Mouse (Mus musculus) right cerebral cortex, postnatal 14 days (tissue): ENCODE data around the gene Iqgap2.

Source experiments
- DNase-seq: peaks from one replicate; pipeline ENCODE4 v3.0.0; 2022

Gene Iqgap2

DNA sequence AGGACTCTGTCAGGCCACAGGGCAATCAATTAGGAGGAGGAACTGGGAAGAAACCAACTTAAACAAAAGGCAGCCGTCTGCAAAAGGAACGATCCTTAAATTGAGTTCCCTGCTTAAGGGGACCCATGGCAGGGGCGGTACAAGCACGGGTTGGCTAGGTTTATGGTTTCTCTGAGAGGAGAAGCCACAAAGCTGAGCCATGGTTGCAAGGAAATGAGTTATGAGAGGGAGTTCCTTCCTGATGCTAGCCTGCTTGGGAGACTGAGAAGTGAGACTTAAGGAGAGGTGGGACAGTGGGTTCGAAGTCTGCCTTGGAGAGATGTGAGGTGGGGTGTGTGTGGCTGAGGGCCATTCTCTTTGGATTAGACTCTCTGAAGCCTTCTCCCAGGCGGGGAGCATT lies 193.8 kb downstream of the Iqgap2 start:
- no peak for DNase-seq

DNA sequence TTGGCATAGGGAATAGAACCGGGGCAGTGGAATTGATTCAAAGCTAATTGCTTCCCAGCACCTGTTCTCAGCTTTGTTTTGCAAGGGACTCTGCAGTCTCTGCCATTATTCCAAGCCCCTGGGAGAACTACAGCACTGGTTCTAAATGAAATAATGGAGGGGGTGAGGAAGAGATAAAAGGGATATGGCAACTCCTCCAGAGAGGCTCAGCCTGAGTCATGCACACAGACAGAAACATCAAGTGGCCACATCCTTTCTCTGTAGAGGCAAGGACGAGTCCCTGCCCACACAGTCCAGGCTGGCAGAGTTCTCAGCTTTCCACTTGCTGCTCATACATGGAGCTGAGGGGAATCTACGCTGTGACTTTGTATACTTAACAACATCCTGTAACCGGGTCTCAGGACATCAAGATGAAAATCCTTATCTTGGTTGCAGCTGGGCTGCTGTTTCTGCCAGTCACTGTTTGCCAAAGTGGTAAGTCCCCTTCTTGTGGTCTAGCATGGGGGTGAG lies 195.0 kb downstream of the Iqgap2 start, which contains the start of gene F2rl2:
TSS of gene F2rl2 (plus strand) at position 200 of the 510 bp plus-strand sequence.
- DNase-seq = no peak

DNA sequence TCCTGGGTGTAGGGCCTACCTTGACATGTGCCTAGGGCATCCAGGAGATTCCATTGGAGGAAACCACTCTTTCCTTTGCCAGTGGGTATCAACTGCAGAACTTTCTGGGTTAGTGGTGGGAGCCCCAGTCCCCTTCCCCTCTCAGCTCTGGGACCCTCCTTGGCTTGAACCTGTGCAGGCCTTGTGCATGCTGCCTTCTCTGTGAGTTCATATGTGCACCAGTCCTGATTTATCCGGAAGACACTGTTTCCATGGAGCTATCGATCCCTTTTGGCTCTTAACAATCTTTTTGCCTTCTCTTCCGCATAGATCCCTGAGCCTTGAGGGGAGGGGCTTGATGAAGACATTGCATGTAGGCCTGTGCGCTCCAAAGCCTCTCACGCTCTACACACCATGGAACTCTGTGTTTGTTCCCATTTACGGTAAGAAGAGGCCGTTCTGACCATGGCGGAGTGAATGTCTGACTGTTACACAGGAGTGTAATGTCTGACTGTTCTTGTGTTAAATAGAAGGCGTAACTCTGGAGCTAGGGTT lies 195.5 kb downstream of the Iqgap2 start:
- no peak for DNase-seq

DNA sequence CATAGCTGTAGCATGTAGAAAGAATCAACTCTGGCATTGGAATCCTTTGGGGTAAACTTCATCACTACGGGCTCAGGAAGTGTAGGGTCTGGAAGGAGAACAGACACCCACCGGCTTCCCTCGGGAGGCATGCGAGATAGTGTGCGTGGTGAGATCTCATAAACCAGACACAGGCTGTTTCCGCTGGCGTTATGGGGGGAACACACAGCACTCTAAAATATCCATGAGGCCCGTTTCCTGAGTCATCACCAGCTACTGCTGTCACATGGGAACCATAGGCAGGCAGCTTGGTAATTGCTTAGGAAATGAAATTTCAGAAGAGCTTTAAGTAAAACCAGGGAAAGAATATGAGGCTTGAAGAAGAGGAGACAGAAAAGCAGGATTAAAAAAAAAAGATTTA lies 199.5 kb downstream of the Iqgap2 start:
- peak; percentile 13 for DNase-seq

DNA sequence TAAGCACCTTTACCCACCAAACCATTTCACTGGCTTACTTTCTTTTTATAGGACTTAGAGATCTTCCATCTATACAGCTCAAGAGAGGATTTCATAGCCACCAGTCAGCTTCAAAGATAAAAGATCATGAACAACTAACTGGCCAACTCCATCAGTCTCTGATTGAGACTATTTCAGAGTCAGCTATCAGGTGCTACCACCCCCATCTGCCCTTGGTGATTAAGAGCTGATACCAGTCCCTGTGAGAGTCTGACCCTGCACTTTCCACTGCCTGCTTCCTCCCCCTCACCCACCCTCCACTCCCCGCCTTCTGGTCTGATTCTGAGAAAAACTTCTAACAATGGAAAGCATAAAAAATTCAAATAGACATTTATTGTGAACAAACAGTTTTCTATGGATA lies 203.1 kb downstream of the Iqgap2 start:
- DNase-seq = no peak

DNA sequence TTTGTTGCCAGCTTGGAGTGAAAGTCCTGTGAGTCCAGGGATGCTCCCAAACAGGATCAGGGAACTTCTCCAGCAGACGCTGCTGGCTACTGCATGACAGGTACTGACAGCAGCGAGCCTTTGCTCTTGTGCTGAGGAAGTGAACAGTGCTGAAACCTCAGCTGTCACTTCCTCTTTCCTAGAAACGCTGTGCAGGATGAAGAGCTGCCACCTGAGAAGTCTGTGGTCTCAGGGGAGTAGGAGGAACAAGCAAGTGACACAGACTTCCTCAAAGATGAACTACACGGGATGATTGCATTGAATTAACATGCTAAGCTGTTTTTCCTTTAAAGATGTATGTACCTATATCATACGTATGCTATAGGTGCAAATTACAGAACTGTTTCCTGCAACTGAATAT lies 206.0 kb downstream of the Iqgap2 start:
- DNase-seq = no peak

DNA sequence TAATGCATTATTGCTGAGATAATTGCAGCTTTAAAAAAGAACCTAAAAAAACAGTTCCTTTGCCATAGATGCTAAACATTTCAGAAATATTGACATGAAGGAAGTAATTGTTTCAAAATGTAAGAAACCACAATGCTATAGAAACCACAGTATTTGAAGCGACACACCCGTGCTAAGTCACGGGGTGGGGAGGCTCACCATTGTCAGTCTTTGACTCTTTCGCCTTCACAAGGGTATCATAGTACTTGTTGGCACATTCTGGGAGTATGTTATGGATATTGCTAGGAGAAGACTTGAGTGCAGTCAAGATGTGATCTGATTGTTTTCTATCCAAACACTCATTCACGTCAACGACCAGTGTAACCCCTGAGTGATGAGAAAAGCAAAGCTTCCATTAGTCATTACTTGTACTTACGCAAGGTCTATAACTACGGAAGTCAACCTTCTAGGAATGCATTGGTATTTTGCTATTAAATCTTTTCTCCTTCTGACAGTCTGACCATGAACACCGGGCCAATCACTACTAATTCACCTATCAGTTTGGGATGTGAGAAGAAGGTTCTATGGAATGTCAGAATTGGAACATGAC lies 207.0 kb downstream of the Iqgap2 start:
- DNase-seq = no peak

DNA sequence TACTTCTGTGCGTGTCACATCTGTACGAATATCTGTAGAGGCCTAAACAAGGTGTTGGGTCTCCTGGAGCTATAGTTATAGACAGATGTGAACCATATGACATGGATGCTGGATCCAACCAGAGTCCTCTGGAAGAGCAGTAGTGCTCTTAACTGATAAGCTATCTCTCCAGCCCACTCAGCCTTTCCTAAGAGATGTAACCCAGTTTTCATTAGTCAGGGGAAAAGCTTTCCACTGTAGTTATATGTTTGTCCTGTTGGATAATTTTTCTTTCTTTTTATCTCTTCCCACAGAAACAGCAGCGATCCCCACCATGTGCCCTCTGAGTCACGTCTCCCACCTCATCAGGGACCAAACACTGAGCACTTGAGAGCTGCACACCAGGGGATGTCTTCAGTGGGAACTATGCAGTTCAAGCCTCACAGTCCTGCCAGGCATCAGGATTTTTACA lies 212.2 kb downstream of the Iqgap2 start:
- DNase-seq = no peak

DNA sequence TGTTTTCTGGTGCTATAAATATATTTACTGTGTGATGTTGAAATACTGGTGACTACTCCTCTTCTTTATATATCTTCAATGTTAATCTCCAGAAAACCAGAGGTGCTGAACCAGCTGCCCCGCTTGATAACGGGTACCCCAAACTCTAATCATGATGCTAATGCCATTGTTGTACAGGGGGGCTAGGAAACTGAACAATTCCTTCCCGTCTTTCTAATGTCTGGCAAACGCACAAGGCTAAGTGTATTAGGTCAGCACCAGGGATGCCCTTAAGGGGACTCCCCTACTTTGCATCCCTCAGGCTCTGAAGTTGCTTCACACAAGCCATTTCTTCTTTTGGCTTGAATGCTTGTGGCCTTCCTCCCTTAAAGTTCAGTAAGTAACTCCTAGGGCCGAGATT lies 212.6 kb downstream of the Iqgap2 start:
- DNase-seq = no peak

DNA sequence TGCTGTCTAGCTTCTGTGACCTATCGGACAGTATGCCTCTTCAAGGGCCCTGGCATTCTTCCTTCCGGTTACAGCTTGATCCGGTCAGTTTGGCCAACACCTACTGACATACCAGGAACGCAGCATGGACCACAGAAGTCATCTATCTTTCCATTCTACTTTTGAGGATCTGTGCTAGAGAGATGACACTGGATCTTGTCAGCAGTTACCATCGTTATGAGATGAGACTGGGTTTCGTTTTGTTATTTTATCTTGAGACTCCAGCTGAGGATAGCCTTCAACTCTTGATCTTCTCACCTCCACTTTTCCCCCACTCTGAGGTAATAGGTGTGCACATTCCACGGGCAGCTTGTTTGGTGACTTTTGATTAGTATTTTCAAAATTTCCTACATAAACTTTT lies 219.3 kb downstream of the Iqgap2 start:
- DNase-seq = no peak

DNA sequence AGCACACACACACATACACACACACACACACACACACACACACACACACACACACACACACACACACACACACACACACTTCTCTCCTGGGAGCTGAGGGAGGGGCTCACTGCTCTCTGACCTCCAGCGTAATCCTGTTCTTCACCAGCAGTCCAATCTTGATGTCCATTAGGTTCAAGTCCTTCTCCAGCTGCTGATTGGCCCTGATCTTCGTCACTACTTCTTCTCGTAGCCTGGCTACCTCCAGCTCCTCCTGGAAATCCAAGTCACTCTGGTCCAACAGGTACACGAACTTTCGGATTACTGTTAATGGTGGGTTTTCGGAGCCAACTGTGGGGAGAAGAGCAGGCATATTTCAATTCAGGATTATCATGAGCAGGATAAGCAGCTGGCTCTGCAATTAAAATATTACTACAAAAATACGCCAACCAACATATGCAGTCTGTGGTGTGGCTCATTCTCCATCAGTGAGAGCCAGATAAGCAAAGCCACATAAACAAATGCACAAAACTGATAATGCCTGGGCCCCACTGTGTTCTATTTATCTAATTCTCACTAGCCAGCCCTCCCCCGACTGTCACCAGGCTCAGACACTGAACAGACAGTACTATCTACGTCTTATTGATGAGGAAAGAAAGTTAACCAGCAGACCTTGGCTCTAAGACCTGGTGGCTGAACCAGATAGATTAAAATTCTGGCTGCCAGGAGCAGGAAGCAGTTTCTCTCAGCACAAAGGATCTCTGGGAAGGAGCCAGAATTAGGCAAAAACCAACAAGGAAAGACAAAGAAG lies 220.4 kb downstream of the Iqgap2 start:
- DNase-seq = no peak

DNA sequence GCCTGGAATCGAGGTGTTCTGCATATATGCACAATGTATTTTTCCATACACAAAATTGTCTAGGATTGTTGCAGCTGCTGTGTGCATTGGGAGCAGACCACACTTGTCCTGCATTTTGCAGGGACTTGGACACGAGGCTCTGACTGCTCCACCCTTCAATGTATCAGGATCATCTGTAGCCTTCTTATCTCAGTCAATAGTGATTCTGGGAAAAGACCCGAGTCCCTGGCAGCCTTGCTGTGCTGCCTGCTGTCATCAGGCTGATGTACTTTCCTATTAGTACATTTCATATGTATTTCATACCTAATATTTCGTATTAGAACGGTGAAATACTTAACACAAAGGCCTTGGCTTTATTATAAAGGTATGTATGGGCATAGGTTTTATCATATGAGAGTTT lies 221.2 kb downstream of the Iqgap2 start:
- DNase-seq = no peak

DNA sequence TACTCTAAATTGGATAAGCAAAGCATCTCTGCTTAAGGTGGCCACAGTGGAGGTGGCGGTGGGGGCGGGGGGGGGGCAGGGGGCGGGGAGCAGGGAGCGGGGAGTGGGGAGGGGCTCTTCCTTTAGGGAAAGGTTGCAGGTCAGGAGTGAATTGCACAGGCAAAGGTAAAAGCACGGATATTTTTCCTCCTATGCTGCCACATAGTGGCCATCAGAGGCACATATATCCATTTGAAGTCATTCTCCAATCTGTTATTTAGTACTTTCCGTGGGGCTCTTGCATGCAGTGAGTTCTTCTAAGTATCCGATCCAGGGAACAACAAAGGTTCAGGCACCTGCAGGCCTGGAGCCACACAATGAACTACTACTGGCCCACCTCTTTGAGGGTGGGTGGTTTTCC lies 224.5 kb downstream of the Iqgap2 start:
- DNase-seq = no peak

DNA sequence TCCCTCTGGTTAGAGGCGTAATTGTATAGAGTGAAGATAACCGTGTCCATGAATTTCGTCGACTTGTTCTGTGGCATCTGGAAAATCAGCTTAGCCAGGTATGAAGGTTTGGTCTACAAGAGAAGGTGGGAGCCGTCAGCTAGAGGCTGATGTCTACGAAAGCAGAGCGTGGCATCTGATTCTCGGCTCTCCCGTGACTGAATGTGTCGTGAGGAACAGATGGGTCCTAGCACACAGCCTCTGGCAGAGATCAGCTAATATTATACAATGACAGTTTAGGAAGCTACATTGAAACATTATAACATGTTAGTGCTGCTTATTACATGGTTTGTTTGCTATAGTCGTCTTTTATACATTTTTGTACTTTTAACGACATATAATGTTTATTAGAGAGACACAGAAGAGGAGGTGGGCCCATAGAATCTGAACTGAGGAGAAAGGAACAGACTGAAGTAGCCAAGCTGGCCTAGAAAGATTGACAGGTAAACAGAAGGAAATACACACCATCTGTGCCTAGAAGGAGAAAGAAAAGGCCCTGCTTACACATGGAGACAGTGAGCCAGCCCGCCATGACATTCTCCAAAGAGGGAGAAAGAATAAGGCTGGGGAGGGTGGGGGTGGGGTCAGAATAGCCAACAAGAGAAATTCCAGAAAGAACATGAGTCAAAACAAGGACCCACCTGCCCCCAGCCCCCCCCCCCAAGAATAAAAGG lies 225.9 kb downstream of the Iqgap2 start:
- DNase-seq = no peak

DNA sequence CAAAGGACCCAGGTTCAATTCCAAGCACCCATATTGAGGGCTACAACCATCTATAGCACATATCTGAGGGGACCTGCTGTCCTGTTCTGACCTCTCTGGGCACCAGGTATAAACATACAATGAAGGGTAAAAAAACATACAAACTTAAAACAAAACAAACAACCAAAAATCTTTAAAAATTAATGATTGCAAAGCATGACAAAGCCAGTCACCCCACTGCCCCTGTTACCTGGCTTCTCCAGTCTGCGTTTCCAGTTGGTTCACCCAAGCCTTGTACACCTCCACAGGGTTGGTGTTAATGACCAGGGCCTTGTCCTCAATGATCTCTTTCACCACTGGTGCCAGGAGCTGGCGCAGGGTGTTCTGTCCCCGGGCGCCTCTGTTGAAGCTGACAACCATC lies 227.9 kb downstream of the Iqgap2 start:
- no peak for DNase-seq

DNA sequence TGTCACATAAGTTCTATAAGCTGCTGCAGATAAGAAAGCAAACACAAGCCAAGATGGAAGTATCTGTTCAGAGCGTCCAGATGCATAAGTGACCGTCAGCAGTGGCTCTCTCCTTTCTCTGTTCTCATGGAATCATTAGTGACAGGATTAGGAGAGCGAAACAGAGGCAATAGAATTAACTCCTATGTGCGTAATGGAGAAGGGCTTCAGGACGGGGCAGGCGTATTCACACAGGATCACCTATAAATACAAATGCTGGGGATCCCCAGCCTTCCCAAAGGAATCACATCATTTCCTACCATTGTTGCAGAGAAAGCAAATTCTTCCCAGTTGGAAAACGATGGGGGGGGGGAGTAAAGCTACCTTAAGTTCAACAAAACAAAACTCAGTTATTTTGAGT lies 232.3 kb downstream of the Iqgap2 start:
- DNase-seq = no peak

DNA sequence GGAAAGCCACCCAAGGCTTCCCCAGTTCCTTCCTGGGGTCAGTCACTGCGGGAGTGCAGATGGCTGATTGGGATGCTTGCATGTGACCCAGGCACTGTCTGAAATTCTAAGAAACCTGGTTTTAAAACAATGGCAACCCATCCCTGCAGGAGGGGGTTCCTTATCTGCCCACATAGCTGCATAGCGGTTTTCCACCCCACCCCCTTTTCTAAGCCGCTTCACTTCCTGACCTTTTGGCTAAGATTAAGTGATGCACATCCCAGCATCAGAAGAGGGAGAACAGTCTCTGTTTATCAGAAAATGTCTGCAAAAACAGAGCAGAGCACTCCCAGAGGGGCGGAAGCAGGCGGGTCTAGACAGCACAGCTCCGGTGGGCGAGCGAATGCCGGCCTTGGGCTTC lies 234.6 kb downstream of the Iqgap2 start:
- DNase-seq = no peak

DNA sequence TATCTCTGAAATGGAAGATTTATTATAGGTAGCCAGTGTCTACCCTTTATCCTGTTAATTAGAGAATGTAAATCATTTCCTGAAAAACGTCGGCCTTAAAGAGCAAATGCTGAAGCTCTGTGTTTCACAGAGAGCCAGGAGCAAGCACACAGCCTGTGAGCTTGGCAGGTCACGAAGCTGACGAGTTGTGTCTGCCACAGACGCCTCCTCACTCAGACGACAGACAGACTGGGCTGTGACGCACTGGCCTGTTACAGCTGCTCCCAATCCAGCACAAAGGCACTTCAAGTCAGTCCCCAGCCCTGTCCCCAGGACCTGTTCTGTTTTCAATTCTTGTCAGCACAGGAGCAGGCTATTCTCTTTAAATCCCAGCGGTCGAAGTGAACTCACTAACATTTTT lies 236.4 kb downstream of the Iqgap2 start:
- DNase-seq = no peak

DNA sequence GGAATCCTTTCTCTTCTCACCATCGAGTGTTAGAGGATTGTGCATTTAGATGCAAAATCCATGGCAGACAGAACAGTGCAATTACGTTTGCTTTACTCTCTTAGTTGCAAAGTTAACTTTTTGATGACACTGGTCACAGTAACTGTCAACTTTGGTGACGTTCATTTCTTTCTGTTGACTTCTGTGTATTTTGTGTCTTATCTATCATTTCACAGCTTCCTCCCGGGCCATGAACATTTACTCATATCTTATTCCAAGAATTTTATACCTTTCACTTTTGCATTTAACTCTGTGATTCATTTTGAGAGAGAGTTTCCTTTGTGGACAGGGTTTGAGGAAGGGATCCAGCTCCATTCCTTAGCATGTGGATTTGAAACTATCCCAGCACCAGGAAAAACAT lies 238.0 kb downstream of the Iqgap2 start:
- DNase-seq = no peak

DNA sequence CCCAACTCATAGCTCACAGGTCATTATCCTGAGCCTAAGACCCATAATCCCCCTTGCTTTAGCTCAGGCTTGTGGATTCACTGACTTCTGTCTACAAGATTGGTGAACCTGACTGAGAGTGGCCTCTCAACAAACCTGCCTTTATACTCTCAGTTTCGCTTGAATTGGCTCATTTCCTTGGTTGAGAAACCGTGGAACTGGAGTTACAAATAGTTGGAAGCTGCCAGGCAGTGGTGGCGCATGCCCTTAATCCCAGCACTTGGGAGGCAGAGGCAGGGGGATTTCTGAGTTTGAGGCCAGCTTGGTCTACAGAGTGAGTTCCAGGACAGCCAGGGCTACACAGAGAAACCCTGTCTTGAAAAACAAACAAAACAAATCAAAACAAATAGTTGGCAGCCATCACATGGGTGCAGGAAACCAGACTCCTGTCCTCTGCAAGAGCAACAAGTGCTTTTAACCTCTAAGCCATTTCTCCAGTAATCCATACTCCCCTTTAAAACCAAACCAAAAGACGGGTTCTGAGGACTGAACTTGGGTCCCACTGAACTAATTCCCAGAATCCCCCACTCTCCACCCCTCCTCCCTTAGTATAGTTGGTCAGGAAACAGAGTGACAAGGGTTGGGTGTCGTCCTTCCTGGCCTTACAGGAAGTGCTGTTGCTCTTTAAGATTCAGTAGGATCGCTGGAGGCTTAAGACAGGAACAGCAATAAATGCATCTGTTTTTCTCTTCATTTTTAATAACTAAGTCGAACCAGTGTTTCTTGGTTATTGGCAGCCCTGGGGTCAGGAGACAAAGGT lies 239.7 kb downstream of the Iqgap2 start:
- DNase-seq = no peak

DNA sequence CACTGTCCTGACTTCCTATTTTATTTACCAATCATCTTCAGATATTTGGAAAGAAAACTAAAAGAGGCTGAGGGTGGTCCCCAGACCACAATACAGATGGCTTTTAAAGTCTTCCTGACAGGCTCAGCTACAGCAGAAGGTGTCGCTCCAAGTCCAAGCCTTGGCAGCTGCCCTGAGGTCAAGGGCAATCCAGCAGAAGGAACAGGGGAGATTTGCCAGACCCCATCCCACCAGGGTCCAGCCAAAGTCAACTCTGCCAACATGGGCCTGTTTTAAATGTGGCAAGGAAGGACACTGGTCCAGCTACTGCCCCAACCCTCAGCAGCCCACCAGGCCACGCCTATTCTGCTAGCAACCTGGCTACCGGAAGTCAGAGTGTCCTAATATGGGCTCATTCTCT lies 241.8 kb downstream of the Iqgap2 start:
- DNase-seq = no peak

DNA sequence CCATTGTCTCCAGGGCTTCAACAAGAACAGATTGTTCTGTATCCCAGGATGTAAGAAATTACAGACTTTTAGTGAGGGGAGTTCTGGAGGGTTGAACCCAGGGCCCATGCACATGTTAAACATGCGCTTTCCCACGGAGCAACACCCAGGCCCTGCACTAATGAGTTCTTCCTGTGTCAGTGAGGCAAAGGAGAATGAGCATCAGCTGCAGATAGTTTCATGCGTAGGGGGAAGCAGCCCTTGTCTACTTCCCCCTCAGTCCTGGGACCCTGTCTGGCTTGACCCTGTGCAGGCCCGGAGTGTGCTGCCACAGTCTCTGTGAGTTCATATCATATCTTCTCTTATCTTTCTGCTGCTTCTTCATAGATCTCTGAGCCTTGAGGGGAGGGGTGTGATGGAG lies 244.5 kb downstream of the Iqgap2 start:
- DNase-seq = no peak

DNA sequence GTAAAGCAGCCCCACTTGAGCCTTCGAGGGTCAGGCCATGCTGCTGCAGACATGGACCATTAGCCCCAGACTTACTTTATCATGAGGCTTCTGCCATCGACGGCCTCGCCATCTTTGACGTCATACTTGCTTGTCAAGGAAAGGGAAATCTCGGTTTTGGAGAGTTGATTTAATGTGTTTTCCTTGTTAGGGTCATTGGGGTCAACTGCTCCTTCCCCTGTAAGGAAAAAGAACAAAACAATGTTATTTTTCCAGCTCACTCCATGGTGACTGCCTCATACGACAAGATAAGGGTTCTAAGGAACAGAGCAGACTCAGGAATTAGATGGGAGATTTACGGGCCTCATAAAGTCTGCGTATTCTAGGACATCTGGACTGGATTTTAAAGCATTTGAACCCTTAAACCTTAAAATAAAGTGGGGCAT lies 245.0 kb downstream of the Iqgap2 start:
- no peak for DNase-seq
